Mouse (Mus musculus): ENCODE data around the gene Dph7.
A peak's percentile ranks its signal among the peaks of the same experiment; 100 is the strongest.
"Not testable (repeated sequence)": the region's sequence is repeated elsewhere in the genome, so short reads cannot be mapped to it uniquely, and the experiment has no call there.

Gene Dph7

GRCm38 (mm10) chr2:24974452-24974851, 12.3 kb downstream of the Dph7 start:
- DNase-seq, result not testable (repeated sequence)

GRCm38 (mm10) chr2:24974906-24975703, 12.9 kb downstream of the Dph7 start, which contains the start of gene Mrpl41:
Gene Mrpl41 (minus strand): TSS chr2:24975098.
- peak; percentile 98 for DNase-seq

GRCm38 (mm10) chr2:24975704-24976297, 13.6 kb downstream of the Dph7 start, which contains the start of gene Pnpla7:
Gene Pnpla7 (plus strand): TSS chr2:24976033.
- DNase-seq, result peak; percentile 72

GRCm38 (mm10) chr2:24976960-24977359, 14.8 kb downstream of the Dph7 start:
- DNase-seq, result no peak

GRCm38 (mm10) chr2:24987762-24988161, 25.6 kb downstream of the Dph7 start:
- no peak for DNase-seq

GRCm38 (mm10) chr2:24995332-24995731, 33.1 kb downstream of the Dph7 start:
- DNase-seq, result no peak

- no peak for DNase-seq
These were observed 34.3 kb downstream of the Dph7 start for GRCm38 (mm10) chr2:24996471-24996870.

GRCm38 (mm10) chr2:25000544-25001235, 38.5 kb downstream of the Dph7 start:
- DNase-seq, result no peak

- DNase-seq, result no peak
These were observed 42.0 kb downstream of the Dph7 start for GRCm38 (mm10) chr2:25003946-25004786.

GRCm38 (mm10) chr2:25006767-25007166, 44.6 kb downstream of the Dph7 start:
- no peak for DNase-seq

GRCm38 (mm10) chr2:25008250-25008649, 46.0 kb downstream of the Dph7 start:
- DNase-seq, result no peak

Data from cerebellum, adult 9-11 months (tissue).